Mouse (Mus musculus): ENCODE data around the gene Zfp142. TPM values are rescaled to one million over a fixed set of nuclear protein-coding genes. Genes with fewer than 3 reads are reported as not detected.

Zfp142 gene
- polyA plus RNA-seq, 1 experiment from 2014 or later = 9.5 TPM

- no peak for ATAC-seq (ENCODE audit: insufficient number of reproducible peaks, insufficient read depth, low FRiP score, low read depth)
- Histone ChIP-seq H3K9ac (replicated peaks; ENCODE audit: low read depth, low read length) (no peak overlapping the region), H3K27me3 (ENCODE audit: control insufficient read depth, insufficient read depth, low read length) (no peaks in the 10 kb centered on the region), H3K4me3 (ENCODE audit: low read depth, low read length) (no peak overlapping the region), H3K9me3 (ENCODE audit: control insufficient read depth, low read depth, low read length) (no peaks in the 10 kb centered on the region), H3K27ac (ENCODE audit: low read length) (no peak overlapping the region), H3K36me3 (ENCODE audit: control insufficient read depth, insufficient read depth, low read length) (no peaks in the 10 kb centered on the region), H3K4me1 (ENCODE audit: control insufficient read depth, insufficient read depth, low read length) (no peaks in the 10 kb centered on the region), H3K4me2 (replicated peaks; ENCODE audit: low read depth, low read length) (no peak overlapping the region)
Observed at GRCm38 (mm10) chr1:74538650-74539049, 49.4 kb downstream of the Zfp142 start.

- no peaks in the 10 kb centered on the region for H3K4me1 ChIP-seq (ENCODE audit: control insufficient read depth, insufficient read depth, low read length)
- H3K9ac ChIP-seq (replicated peaks; ENCODE audit: low read depth, low read length) = no peak overlapping the region
- ATAC-seq (ENCODE audit: insufficient number of reproducible peaks, insufficient read depth, low FRiP score, low read depth) = no peak
- no peak overlapping the region for H3K4me3 ChIP-seq (ENCODE audit: low read depth, low read length)
- no peaks in the 10 kb centered on the region for H3K27me3 ChIP-seq (ENCODE audit: control insufficient read depth, insufficient read depth, low read length)
- peaks cover 79% of the 10 kb centered on the region for H3K36me3 ChIP-seq (ENCODE audit: control insufficient read depth, insufficient read depth, low read length)
- no peak overlapping the region for H3K4me2 ChIP-seq (replicated peaks; ENCODE audit: low read depth, low read length)
- H3K27ac ChIP-seq (ENCODE audit: low read length) = no peak overlapping the region
- 85% methylated on average over 7 of the region's 7 CpGs for WGBS
- H3K9me3 ChIP-seq (ENCODE audit: control insufficient read depth, low read depth, low read length) = no peaks in the 10 kb centered on the region
Observed at GRCm38 (mm10) chr1:74528589-74528988, 59.5 kb downstream of the Zfp142 start.

GRCm38 (mm10) chr1:74524746-74525145 is 63.3 kb downstream of the Zfp142 start:
- H3K4me3 ChIP-seq (ENCODE audit: low read depth, low read length) = no peak overlapping the region
- H3K27ac ChIP-seq (ENCODE audit: low read length) = no peak overlapping the region
- H3K4me2 ChIP-seq (replicated peaks; ENCODE audit: low read depth, low read length) = no peak overlapping the region
- peaks cover 82% of the 10 kb centered on the region for H3K36me3 ChIP-seq (ENCODE audit: control insufficient read depth, insufficient read depth, low read length)
- H3K4me1 ChIP-seq (ENCODE audit: control insufficient read depth, insufficient read depth, low read length) = no peaks in the 10 kb centered on the region
- no peaks in the 10 kb centered on the region for H3K9me3 ChIP-seq (ENCODE audit: control insufficient read depth, low read depth, low read length)
- no peak overlapping the region for H3K9ac ChIP-seq (replicated peaks; ENCODE audit: low read depth, low read length)
- 93% methylated on average over 4 of the region's 4 CpGs for WGBS
- H3K27me3 ChIP-seq (ENCODE audit: control insufficient read depth, insufficient read depth, low read length) = no peaks in the 10 kb centered on the region
- ATAC-seq (ENCODE audit: insufficient number of reproducible peaks, insufficient read depth, low FRiP score, low read depth) = no peak

GRCm38 (mm10) chr1:74519875-74520274 is 68.2 kb downstream of the Zfp142 start:
- Histone ChIP-seq H3K27ac (ENCODE audit: low read length) (no peak overlapping the region), H3K4me2 (replicated peaks; ENCODE audit: low read depth, low read length) (no peak overlapping the region), H3K4me1 (ENCODE audit: control insufficient read depth, insufficient read depth, low read length) (no peaks in the 10 kb centered on the region), H3K9me3 (ENCODE audit: control insufficient read depth, low read depth, low read length) (no peaks in the 10 kb centered on the region), H3K9ac (replicated peaks; ENCODE audit: low read depth, low read length) (no peak overlapping the region), H3K36me3 (ENCODE audit: control insufficient read depth, insufficient read depth, low read length) (peaks cover 53% of the 10 kb centered on the region), H3K4me3 (ENCODE audit: low read depth, low read length) (no peak overlapping the region), H3K27me3 (ENCODE audit: control insufficient read depth, insufficient read depth, low read length) (no peaks in the 10 kb centered on the region)
- ATAC-seq (ENCODE audit: insufficient number of reproducible peaks, insufficient read depth, low FRiP score, low read depth) = no peak

Small RNA genes lying within 50 kb of the gene (microRNA-seq; reads per million reads assigned to microRNA genes)
- not detected for gene Gm25035

Other genes starting within 250 kb of the Zfp142 start
- gene Catip, start 226.1 kb downstream of the Zfp142 start, polyA plus RNA-seq (2014; fragmentation: Nextera tagmentation; extraction: Ambion mirVana) = 0.69 and 0.81 TPM in 2 replicates
- 5.3 and 6.1 TPM in 2 replicates for gene Slc11a1, start 213.1 kb downstream of the Zfp142 start, polyA plus RNA-seq (2014; fragmentation: Nextera tagmentation; extraction: Ambion mirVana)
- gene Ctdsp1, start 196.7 kb downstream of the Zfp142 start, polyA plus RNA-seq (2014; fragmentation: Nextera tagmentation; extraction: Ambion mirVana) = 88.0 and 90.7 TPM in 2 replicates
- 5.9 and 7.7 TPM in 2 replicates for gene Vil1, start 178.9 kb downstream of the Zfp142 start, polyA plus RNA-seq (2014; fragmentation: Nextera tagmentation; extraction: Ambion mirVana)
- 70.3 and 72.3 TPM in 2 replicates for gene Cnot9, start 82.2 kb downstream of the Zfp142 start, polyA plus RNA-seq (2014; fragmentation: Nextera tagmentation; extraction: Ambion mirVana)
- gene Plcd4, start 45.4 kb downstream of the Zfp142 start, polyA plus RNA-seq (2014; fragmentation: Nextera tagmentation; extraction: Ambion mirVana) = 0.83 TPM in 1 of 2 replicates, not detected in the other
- gene Usp37, start 44.0 kb downstream of the Zfp142 start, polyA plus RNA-seq (2014; fragmentation: Nextera tagmentation; extraction: Ambion mirVana) = 40.5 and 43.0 TPM in 2 replicates
- 18.5 and 20.0 TPM in 2 replicates for gene Bcs1l, start within 50 bp of the Zfp142 start, polyA plus RNA-seq (2014; fragmentation: Nextera tagmentation; extraction: Ambion mirVana)
- 7.0 and 9.1 TPM in 2 replicates for gene Rnf25, start 13.2 kb upstream of the Zfp142 start, polyA plus RNA-seq (2014; fragmentation: Nextera tagmentation; extraction: Ambion mirVana)
- 8.4 and 8.9 TPM in 2 replicates for gene Stk36, start 13.2 kb upstream of the Zfp142 start, polyA plus RNA-seq (2014; fragmentation: Nextera tagmentation; extraction: Ambion mirVana)
- gene Ttll4, start 73.5 kb upstream of the Zfp142 start, polyA plus RNA-seq (2014; fragmentation: Nextera tagmentation; extraction: Ambion mirVana) = 24.3 and 26.4 TPM in 2 replicates
- 7.1 and 10.6 TPM in 2 replicates for gene Cyp27a1, start 125.3 kb upstream of the Zfp142 start, polyA plus RNA-seq (2014; fragmentation: Nextera tagmentation; extraction: Ambion mirVana)
- gene Prkag3, start 161.0 kb upstream of the Zfp142 start, polyA plus RNA-seq (2014; fragmentation: Nextera tagmentation; extraction: Ambion mirVana) = 0.12 and 0.21 TPM in 2 replicates
- 0.97 and 1.9 TPM in 2 replicates for gene Wnt6, start 183.6 kb upstream of the Zfp142 start, polyA plus RNA-seq (2014; fragmentation: Nextera tagmentation; extraction: Ambion mirVana)
- 2.0 and 3.1 TPM in 2 replicates for gene Wnt10a, start 203.3 kb upstream of the Zfp142 start, polyA plus RNA-seq (2014; fragmentation: Nextera tagmentation; extraction: Ambion mirVana)

Measured in stomach, embryonic 14.5 days (tissue).